Mouse (Mus musculus): ENCODE results near the gene Cend1. TPM values are rescaled to one million over a fixed set of nuclear protein-coding genes. Genes with fewer than 3 reads are reported as not detected.
"Not testable (repeated sequence)": the region's sequence is repeated elsewhere in the genome, so short reads cannot be mapped to it uniquely, and the experiment has no call there.

Gene Cend1
- polyA plus RNA-seq, 1 experiment from 2014 or later, result 8.9 TPM

GRCm38 (mm10) chr7:141447110-141447991 lies 18.1 kb upstream of the Cend1 start, which contains the start of gene Rplp2:
Gene Rplp2, plus strand, starts transcription at chr7:141447370.
- H3K9me3 ChIP-seq (replicated peaks), result no peaks in the 10 kb centered on the region
- peaks cover 44% of the 10 kb centered on the region for H3K36me3 ChIP-seq
- WGBS, result under 1% methylated on average over 63 of the region's 63 CpGs
- peak within 1 kb of the TSS; percentile 94 for H3K27ac ChIP-seq (replicated peaks)
- DNase-seq (ENCODE audit: low spot score), result peak; percentile 95
- H3K27me3 ChIP-seq (ENCODE audit: low read depth, poor library complexity, severe bottlenecking), result no peaks in the 10 kb centered on the region
- H3K4me3 ChIP-seq, result peak within 1 kb of the TSS; percentile 83
- peaks cover 48% of the 10 kb centered on the region for H3K4me1 ChIP-seq

DNA sequence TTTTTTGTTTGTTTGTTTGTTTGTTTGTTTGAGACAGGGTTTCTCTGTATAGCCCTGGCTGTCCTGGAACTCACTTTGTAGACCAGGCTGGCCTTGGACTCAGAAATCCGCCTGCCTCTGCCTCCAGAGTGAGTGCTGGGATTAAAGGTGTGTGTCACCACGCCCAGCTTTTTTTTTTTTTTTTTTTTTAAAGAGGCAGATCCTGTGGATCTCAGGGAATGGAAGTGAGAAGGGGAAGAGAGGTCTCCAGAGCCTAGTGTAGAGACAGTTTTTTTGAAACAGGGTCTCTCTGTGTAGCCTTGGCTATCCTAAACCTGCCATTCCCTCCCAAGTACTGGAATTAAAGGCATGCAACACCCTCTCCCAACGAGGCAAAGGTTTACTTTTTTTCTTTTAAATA lies 17.1 kb upstream of the Cend1 start:
- H3K27ac ChIP-seq (replicated peaks); H3K27me3 ChIP-seq (ENCODE audit: low read depth, poor library complexity, severe bottlenecking); H3K9me3 ChIP-seq (replicated peaks); DNase-seq (ENCODE audit: low spot score): not testable (repeated sequence)
- H3K36me3 ChIP-seq, result peaks cover 44% of the 10 kb centered on the region
- WGBS, result 85% methylated on average over 3 of the region's 3 CpGs
- peak overlapping the region; percentile 83; the same call in 1 of the 2 replicates for H3K4me3 ChIP-seq
- peaks cover 58% of the 10 kb centered on the region for H3K4me1 ChIP-seq

GRCm38 (mm10) chr7:141443828-141444237 lies 14.5 kb upstream of the Cend1 start, which contains the start of gene Pidd1:
Gene Pidd1, minus strand, starts transcription at chr7:141444025.
- no peaks in the 10 kb centered on the region for H3K9me3 ChIP-seq (replicated peaks)
- H3K27ac ChIP-seq (replicated peaks), result peak within 1 kb of the TSS; percentile 85

DNA sequence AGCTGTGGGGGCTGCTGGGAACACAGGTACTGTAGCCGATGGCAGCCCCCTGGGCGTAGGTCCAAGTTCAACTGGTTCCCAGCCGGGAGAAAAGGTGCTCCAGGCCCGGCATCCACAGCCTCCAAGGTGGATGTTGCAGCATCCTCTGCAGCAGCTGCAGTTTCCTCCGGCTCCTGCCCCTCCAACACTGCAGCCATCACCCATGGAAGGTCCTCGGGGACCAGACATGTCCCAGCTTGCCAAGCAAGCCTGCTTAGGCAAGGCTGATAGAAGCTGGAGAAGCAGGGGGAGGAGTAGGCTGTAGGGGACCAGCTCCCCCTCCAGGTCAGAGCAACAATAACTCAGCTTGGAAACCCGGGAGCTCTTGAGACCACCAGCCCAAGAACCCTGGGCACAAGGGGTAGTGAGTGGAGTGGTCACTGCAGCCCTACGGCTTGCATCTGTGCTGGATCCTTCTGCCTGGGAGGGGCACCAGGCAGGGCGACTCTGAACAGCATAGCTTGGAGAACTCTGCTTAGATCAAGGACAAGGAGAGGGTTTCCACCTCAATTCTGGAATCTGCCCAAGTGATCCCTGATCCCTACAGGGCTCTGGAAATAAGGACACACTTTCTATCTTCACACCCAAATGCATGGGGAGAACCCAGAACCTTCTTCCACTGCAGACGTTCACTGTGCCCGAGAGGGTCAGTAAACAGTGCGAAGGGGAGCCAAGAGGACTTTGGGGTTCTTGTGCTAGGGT lies 14.0 kb upstream of the Cend1 start:
- Histone ChIP-seq H3K4me3 (peak overlapping the region; percentile 58), H3K27me3 (ENCODE audit: low read depth, poor library complexity, severe bottlenecking) (no peaks in the 10 kb centered on the region), H3K27ac (replicated peaks) (peak overlapping the region; percentile 85), H3K36me3 (peaks cover 44% of the 10 kb centered on the region), H3K4me1 (peaks cover 54% of the 10 kb centered on the region), H3K9me3 (replicated peaks) (no peaks in the 10 kb centered on the region)
- WGBS, result 29% methylated on average over 12 of the region's 12 CpGs
- DNase-seq (ENCODE audit: low spot score), result peak; percentile 60

More at GRCm38 (mm10) chr7:141443828-141444237, 14.5 kb upstream of the Cend1 start, which contains the start of gene Pidd1:
- Histone ChIP-seq H3K4me1 (peaks cover 59% of the 10 kb centered on the region), H3K4me3 (peak within 1 kb of the TSS; percentile 58), H3K27me3 (ENCODE audit: low read depth, poor library complexity, severe bottlenecking) (no peaks in the 10 kb centered on the region), H3K36me3 (peaks cover 44% of the 10 kb centered on the region)
- DNase-seq (ENCODE audit: low spot score), result peak; percentile 79
- WGBS, result under 1% methylated on average over 25 of the region's 25 CpGs

- Histone ChIP-seq H3K27me3 (ENCODE audit: low read depth, poor library complexity, severe bottlenecking) (no peaks in the 10 kb centered on the region), H3K9me3 (replicated peaks) (no peaks in the 10 kb centered on the region), H3K4me1 (peaks cover 57% of the 10 kb centered on the region), H3K27ac (replicated peaks) (peak overlapping the region; percentile 85), H3K36me3 (peaks cover 52% of the 10 kb centered on the region), H3K4me3 (peak overlapping the region; percentile 58)
- WGBS, result 96% methylated on average over 13 of the region's 13 CpGs
- no peak for DNase-seq (ENCODE audit: low spot score)
Observed at GRCm38 (mm10) chr7:141442199-141442598, 12.9 kb upstream of the Cend1 start.

GRCm38 (mm10) chr7:141441460-141441859 lies 12.2 kb upstream of the Cend1 start:
- Histone ChIP-seq H3K4me1 (peaks cover 60% of the 10 kb centered on the region), H3K36me3 (peaks cover 52% of the 10 kb centered on the region), H3K27ac (replicated peaks) (no peak overlapping the region; the same call in 1 of the 2 replicates), H3K27me3 (ENCODE audit: low read depth, poor library complexity, severe bottlenecking) (no peaks in the 10 kb centered on the region), H3K4me3 (peak overlapping the region; percentile 58; the same call in 1 of the 2 replicates), H3K9me3 (replicated peaks) (no peaks in the 10 kb centered on the region)
- 92% methylated on average over 9 of the region's 9 CpGs for WGBS
- no peak for DNase-seq (ENCODE audit: low spot score)

GRCm38 (mm10) chr7:141440613-141441012 lies 11.3 kb upstream of the Cend1 start:
- Histone ChIP-seq H3K36me3 (peaks cover 52% of the 10 kb centered on the region), H3K27ac (replicated peaks) (no peak overlapping the region), H3K9me3 (replicated peaks) (no peaks in the 10 kb centered on the region), H3K4me1 (peaks cover 68% of the 10 kb centered on the region), H3K27me3 (ENCODE audit: low read depth, poor library complexity, severe bottlenecking) (no peaks in the 10 kb centered on the region), H3K4me3 (no peak overlapping the region)
- DNase-seq (ENCODE audit: low spot score), result peak; percentile 40
- 51% methylated on average over 6 of the region's 6 CpGs for WGBS

GRCm38 (mm10) chr7:141439811-141440210 lies 10.5 kb upstream of the Cend1 start:
- Histone ChIP-seq H3K4me3 (no peak overlapping the region), H3K9me3 (replicated peaks) (no peaks in the 10 kb centered on the region), H3K4me1 (peaks cover 75% of the 10 kb centered on the region), H3K27ac (replicated peaks) (no peak overlapping the region), H3K36me3 (peaks cover 52% of the 10 kb centered on the region), H3K27me3 (ENCODE audit: low read depth, poor library complexity, severe bottlenecking) (no peaks in the 10 kb centered on the region)
- WGBS, result 96% methylated on average over 11 of the region's 11 CpGs
- no peak for DNase-seq (ENCODE audit: low spot score)

DNA sequence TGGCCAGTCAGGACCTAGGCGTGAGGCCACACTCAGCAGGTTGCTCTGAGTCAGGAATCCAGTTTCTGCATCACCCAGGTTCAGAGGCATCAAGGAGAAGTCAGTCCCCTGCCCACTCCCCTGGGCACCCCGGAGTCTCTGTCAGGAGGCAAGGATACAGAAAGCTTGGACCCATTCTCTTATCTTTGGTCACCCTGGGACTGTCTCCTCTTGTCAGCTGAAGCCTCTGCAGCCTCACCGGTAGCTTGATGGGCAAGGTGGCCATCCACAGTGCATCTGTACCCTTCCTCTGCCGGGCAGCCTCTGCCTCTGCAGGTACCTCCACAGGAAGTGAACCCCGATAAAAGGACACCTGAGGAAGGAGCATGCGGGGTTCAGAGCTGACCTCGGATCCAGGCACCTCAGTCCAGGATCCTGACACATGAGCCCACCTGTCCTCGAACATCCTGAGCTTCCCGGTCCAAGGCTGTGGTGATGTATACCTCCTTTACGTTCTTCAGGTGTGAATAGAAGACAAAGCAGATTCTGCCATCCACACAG lies 9.9 kb upstream of the Cend1 start:
- H3K36me3 ChIP-seq, result peaks cover 52% of the 10 kb centered on the region
- no peaks in the 10 kb centered on the region for H3K27me3 ChIP-seq (ENCODE audit: low read depth, poor library complexity, severe bottlenecking)
- no peaks in the 10 kb centered on the region for H3K9me3 ChIP-seq (replicated peaks)
- peaks cover 75% of the 10 kb centered on the region for H3K4me1 ChIP-seq
- no peak for DNase-seq (ENCODE audit: low spot score)
- no peak overlapping the region for H3K27ac ChIP-seq (replicated peaks)
- 94% methylated on average over 10 of the region's 10 CpGs for WGBS
- no peak overlapping the region for H3K4me3 ChIP-seq

GRCm38 (mm10) chr7:141438201-141438968 lies 9.1 kb upstream of the Cend1 start:
- no peak for DNase-seq (ENCODE audit: low spot score)
- peaks cover 57% of the 10 kb centered on the region for H3K36me3 ChIP-seq
- peaks cover 75% of the 10 kb centered on the region for H3K4me1 ChIP-seq
- 93% methylated on average over 12 of the region's 12 CpGs for WGBS
- H3K9me3 ChIP-seq (replicated peaks), result no peaks in the 10 kb centered on the region
- no peak overlapping the region for H3K27ac ChIP-seq (replicated peaks)
- peak overlapping the region; percentile 72; the same call in 1 of the 2 replicates for H3K4me3 ChIP-seq
- H3K27me3 ChIP-seq (ENCODE audit: low read depth, poor library complexity, severe bottlenecking), result no peaks in the 10 kb centered on the region

- Histone ChIP-seq H3K4me1 (peaks cover 75% of the 10 kb centered on the region), H3K36me3 (peaks cover 65% of the 10 kb centered on the region), H3K9me3 (replicated peaks) (no peaks in the 10 kb centered on the region), H3K4me3 (peak within 1 kb of the TSS; percentile 72), H3K27me3 (ENCODE audit: low read depth, poor library complexity, severe bottlenecking) (no peaks in the 10 kb centered on the region), H3K27ac (replicated peaks) (peak within 1 kb of the TSS; percentile 89)
- WGBS, result 5% methylated on average over 53 of the region's 53 CpGs
- peak; percentile 86 for DNase-seq (ENCODE audit: low spot score)
Observed at GRCm38 (mm10) chr7:141437178-141438120, 8.2 kb upstream of the Cend1 start, which contains the start of gene Slc25a22. Gene Slc25a22, minus strand, starts transcription at chr7:141437892.
